Mouse (Mus musculus) fat pad, adult 2 months (tissue): Measurements from ENCODE around the gene 1700102P08Rik.

Experiments used
- DNase-seq: peaks from one replicate; pipeline ENCODE4 v3.0.0-alpha.2; 2011; ENCODE audit warnings: low read depth, low spot score; ENCODE audit errors: extremely low read depth

1700102P08Rik gene

GRCm38 (mm10) chr9:108409535-108409934 is 16.9 kb downstream of the 1700102P08Rik start:
- DNase-seq = no peak

DNA sequence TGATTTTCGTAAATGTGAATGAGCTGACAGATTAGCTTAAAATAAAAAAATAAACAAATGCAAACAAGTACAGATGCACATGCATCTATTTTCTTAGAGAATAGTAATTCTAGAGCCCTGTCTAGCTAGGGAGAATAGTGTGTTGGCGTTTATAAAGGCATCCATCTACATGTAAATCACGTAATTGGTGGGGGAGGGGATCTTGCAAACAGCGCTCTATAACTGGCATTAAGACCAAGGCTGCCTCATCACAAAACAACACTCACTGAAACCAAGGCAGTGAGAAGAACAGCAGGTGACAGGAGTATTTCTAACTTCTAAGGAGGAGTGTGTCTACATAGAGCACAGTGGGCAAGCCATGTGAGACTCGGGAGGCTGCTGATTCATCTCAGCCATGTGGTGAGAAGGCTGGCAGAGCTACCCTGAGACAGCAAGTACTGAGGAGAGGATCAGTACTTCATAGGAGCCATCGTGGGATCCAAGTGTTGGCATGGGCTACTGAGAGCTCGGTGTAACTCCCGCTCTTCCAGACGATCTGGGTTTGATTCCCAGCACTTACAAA is 18.9 kb downstream of the 1700102P08Rik start:
- no peak for DNase-seq

GRCm38 (mm10) chr9:108412221-108412620 is 19.6 kb downstream of the 1700102P08Rik start:
- DNase-seq = no peak

DNA sequence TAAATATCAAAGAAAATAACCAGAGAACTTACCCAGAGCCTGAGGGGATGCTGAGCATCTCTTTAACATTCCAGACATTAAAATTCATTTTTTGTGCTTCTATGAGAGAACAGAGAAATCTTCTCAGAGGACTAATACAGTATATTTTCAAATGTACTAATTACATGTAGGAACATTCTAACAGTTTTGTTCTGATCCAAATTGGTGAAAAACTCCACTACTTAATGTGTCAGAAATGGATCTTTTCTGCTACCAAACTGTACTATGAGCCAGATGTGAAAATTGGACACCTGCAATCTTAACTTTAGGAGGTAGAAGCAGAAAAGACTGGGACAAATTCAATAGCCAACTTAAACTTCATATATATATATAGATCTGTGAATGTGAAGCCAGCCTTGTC is 35.8 kb downstream of the 1700102P08Rik start, which contains the start of gene Ccdc36:
Gene Ccdc36, minus strand, starts transcription at position 101 of the 400 bp plus-strand sequence.
- no peak for DNase-seq

- DNase-seq = no peak
These were observed 38.9 kb downstream of the 1700102P08Rik start for GRCm38 (mm10) chr9:108431431-108432067.

DNA sequence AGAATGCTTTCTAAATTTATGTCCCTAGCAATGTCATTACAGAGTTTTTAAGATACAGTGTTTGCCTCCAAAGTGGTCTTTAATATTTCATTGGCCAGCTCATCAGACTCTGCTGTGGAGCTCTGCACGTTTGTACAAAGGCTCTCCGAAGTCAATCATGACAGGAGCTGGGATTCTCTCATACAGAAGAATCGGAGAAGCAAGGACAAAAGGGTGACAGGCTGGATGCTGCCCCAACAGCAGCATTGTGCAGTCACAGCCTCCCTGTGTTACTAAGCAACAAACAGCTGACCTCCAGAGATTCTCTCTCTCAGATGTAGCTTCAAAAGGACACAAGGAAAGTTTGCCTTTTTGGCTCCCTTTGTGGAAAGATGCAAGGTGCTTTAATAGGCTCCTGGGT is 43.6 kb downstream of the 1700102P08Rik start, which contains the start of gene BC048562:
Gene BC048562, plus strand, starts transcription at position 301 of the 400 bp plus-strand sequence.
- DNase-seq = no peak

DNA sequence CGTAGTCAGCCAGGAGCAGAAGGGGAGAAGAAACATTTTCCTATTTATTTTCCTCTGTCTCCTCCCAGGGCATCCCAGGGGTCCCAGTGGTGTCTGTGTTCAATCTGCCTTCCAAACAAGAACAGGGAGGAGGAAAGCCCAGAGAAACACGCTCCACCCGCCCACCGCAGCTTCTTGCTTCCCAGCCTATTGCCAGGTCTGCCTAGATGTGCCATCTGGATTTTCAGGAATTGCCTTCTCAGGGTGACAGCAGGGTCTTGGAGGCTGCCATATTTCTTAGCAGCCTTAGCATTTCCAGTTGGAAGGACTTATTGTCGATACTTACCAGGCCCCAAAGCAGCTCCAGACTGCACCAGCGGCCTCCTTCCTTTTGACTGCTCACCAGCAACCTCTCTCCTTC is 46.6 kb downstream of the 1700102P08Rik start:
- no peak for DNase-seq

GRCm38 (mm10) chr9:108440485-108440884 is 47.9 kb downstream of the 1700102P08Rik start:
- no peak for DNase-seq

GRCm38 (mm10) chr9:108441236-108441919 is 48.8 kb downstream of the 1700102P08Rik start:
- no peak for DNase-seq

- no peak for DNase-seq
These were observed 52.5 kb downstream of the 1700102P08Rik start for GRCm38 (mm10) chr9:108445125-108445524.

- no peak for DNase-seq
These were observed 57.3 kb downstream of the 1700102P08Rik start for GRCm38 (mm10) chr9:108449860-108450259.

GRCm38 (mm10) chr9:108450292-108451169 is 57.9 kb downstream of the 1700102P08Rik start:
- no peak for DNase-seq

- DNase-seq = no peak
These were observed 58.5 kb downstream of the 1700102P08Rik start for GRCm38 (mm10) chr9:108451170-108451493.

DNA sequence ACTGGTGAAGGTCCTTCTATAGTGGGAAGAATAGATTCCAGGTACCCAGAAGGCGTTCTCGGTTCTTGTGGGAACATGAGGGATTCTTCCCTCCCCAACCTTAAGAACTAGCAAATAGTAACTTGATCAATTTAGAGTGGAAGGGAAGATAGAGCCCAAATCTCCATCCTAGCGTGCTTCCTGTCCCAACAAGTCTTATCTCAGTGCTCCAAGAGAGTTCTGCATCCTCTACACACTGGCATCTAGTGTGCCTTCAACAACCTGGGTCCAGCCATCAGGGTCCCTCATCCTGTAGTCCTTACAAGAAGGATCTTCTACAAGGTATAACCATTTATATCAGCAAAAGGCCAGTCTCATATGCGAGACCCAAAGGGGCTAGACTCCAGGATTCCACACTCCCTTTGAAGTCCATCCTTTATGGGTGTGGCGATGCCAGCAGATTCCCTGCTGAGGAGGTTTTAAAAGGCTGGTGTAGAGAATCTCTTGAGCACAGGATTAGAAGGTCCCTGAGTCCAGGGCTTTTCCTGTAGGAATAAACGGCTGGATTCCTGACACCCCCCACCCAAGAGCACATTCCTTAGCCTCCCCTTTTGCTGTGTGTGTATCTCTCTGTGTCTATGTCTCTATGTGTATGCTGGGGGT is 59.0 kb downstream of the 1700102P08Rik start:
- DNase-seq = no peak

DNA sequence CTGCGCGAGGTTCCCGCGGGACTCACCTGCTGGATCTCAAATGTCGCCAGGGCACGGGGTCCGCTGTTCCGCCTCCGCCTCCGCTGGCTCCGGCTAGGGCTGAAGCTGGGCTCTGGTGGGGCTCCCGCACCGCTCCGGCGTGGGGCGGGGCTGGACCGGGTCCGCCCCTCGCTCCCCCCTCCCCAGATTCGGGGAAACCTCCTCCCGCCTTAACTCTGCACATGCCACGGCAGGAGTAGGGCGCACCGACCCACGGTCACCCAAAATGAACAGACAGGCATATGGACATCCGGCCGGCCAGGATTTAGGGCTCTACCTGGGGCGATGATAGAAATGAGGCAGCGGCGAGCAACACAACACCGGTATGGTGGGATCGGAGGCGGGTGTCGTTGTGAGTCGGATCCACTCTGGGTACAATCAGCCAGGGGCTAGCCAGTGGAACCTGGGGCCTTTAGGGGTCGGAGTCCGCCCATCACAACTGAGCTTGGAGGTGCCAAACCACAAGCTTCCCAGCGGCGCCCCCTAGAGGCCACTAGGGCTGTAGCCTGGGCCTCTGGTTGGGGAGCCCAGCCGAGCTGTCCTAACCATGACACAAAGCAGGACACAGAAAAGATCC is 59.8 kb downstream of the 1700102P08Rik start:
- DNase-seq = no peak

DNA sequence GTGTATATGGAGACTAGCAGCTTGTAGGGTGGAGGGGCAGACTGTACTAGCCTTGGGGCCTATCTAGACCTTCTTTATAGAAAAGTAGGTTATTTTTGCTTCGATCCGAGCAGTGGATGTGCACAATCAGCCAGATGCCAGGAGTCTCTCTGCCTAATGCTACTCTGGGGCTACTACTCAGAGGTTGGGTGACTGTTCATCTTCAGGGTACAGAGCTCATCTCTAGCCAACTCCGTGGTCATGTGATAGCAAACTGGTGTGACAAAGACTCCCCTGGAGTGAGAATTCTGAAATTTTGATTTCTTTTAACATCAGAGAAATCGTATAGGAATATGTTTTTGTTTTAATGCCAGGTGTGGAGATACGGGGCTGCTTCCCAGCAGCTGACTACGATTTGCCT is 60.3 kb downstream of the 1700102P08Rik start:
- no peak for DNase-seq

GRCm38 (mm10) chr9:108453458-108453857 is 60.9 kb downstream of the 1700102P08Rik start:
- DNase-seq = no peak

DNA sequence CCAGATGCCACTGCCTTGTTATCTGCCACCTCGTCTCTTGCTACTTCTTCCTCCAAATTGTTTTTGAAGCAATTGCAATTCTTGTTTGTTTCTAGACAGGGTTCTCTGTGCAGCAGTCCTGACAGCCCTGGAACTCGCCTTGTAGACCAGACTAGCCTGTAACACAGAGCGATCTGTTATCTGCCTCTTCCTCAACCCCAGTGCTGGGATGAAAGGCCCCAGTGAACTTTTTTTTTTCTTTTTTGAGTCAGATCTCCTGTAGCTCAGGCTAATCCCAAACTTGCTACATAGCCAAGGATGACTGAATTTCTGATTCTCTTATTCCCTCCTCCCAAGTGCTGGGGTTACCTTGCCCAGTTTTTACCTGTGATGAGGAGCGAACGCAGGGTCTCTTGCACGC is 61.8 kb downstream of the 1700102P08Rik start:
- DNase-seq = no peak

DNA sequence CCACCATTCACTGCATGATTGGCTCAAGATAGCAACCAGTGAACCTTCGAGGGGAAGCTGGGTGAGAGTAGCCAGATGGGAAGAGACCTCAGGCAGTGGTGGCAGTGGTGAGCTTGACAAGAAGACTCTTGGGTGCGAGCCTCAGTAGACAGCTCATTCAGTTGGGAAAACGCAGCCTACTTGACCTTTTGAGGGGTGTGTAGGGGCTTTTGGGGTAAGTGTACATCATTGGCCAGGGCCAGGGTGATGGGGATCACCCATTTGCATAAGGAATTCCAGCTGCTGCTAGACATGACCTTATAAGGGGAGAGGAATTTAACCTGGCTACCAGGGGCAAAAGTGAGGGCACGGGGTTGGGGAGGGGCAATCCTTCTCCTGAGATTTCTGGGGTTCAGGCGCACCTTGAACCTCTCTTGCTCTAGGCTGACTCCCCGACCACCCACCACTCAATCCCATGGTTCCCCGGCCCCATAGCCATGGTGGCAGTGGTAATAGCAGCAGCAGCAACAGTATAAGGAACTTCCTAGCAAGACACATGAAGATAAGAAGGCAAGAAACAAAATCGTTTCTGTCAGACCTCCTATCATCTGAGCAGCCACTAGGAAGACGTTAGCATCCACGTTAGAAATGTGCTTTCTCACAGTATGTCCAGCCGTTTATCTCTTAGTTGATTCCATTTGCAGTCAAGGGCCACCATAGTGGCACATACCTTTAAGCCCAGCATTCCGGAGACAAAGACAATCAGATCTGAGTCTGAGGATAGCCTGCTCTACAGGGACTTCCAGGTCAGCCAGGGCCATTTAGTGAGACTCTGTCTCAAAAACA is 63.4 kb downstream of the 1700102P08Rik start:
- no peak for DNase-seq

DNA sequence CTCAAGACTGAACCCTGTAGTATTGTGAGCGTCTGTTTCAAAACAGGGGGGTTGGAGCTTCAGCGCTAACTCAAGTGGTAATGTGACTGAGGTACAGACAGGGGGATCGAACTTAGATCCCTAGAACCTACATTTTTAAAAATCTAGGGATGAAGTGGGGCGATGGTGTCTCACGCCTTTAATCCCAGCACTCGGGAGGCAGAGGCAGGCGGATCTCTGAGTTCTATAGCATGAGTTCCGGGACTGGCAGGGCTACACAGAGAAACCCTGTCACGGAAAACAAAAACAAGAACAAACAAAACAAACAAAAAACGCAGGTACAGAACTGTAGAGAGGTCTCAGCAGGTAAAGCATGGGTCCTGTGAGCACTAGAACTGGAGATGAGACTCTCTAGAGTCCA is 64.3 kb downstream of the 1700102P08Rik start:
- DNase-seq = no peak
